Mouse (Mus musculus): ENCODE measurements around the gene Calml4.
"Not testable (repeated sequence)": the region's sequence is repeated elsewhere in the genome, so short reads cannot be mapped to it uniquely, and the experiment has no call there.

DNA sequence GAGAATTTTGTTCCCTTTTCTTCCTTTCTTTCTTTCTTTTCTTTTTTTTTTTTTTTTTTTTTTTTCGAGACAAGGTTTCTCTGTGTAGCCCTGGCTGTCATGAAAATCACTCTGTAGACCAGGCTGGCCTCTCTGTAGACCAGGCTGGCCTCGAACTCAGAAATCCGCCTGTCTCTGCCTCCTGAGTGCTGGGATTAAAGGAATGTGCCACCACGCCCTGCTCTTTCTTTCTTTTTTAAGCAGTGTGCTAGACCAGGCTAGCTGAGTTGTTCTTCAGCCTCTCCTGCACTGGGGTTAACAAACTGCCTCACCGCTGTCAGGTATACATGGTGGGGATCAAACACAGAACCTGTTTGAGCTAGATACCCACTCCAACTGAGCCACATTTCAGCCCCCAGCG is 38.0 kb upstream of the Calml4 start:
- not testable (repeated sequence) for TF ChIP-seq CTCF (conservative IDR thresholded peaks at IDR 0.05; ENCODE audit: low read length); POU5F1 (IDR thresholded peaks at IDR 0.05; ENCODE audit: borderline replicate concordance, low read length)

All from E14TG2a.4 (cell line).